Comparison of ENCODE assay signal across 23 mouse cellular contexts in the genomic region with DNA sequence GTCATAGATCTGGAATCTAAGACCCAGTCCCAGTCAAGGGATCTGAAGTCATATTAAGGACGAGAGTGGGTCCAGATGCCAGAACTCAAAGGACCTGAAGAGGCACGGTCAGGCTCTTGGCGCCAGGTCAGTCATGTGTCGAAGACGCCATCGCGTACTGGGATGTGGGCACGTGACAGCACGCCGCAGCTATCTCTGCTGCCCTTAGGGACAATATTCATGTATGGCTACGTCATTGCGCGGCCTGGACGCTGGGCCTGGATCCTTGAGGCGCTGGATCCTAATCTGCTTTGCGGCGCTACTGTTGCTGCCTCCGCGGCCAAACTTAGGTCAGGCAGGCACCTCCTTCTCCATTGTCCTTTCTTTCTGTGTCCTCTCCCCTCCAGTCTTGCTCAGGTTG. TPM values are rescaled to one million over a fixed set of nuclear protein-coding genes. Genes with fewer than 3 reads are reported as not detected.
DNase-seq lines count a peak whose midpoint lies in the region; ATAC-seq and TF ChIP-seq lines count a peak whose summit lies in the region.
"Had no signal": no experiment of that assay in that cellular context is flagged by ENCODE, and none has a peak within 500 bp of the region (broad histone marks: within the 10 kb centered on the region; RNA-seq: fewer than 3 reads in every experiment).

A gene (plus strand): TSS at position 178 of the 400 bp plus-strand sequence.

- H3K9me3 ChIP-seq in hindbrain, embryonic 14.5 days (ENCODE audit: control insufficient read depth, low read length), result no peaks in the 10 kb centered on the region
- no peaks in the 10 kb centered on the region for H3K9me3 ChIP-seq in hindbrain, embryonic 16.5 days (ENCODE audit: control insufficient read depth, low read length)
- no peaks in the 10 kb centered on the region for H3K9me3 ChIP-seq in megakaryocyte, embryonic 14.5 days
- H3K9me3 ChIP-seq in ES-E14 (ENCODE audit: control insufficient read depth, insufficient read depth, low read depth, low read length), result no peaks in the 10 kb centered on the region
- H3K9me3 ChIP-seq: heart, embryonic 13.5 days had no signal

- no peak for ATAC-seq in hindbrain, embryonic 14.5 days (ENCODE audit: low FRiP score)
- no peak for ATAC-seq in hindbrain, embryonic 16.5 days
- no peak for ATAC-seq in megakaryocyte, adult 5-6 weeks (ENCODE audit: poor library complexity, severe bottlenecking)
- ATAC-seq: inflammation-experienced regulatory T-cells, adult 6 months; midbrain, embryonic 16.5 days had no signal

- 83% methylated on average over 19 of the region's 19 CpGs for WGBS in hindbrain, embryonic 14.5 days
- 81% methylated on average over 19 of the region's 19 CpGs for WGBS in hindbrain, embryonic 16.5 days

- peak within 1 kb of the TSS; percentile 15; the same call in 1 of the 2 replicates for H3K4me2 ChIP-seq in hindbrain, embryonic 14.5 days (replicated peaks)
- no peak within 1 kb of the TSS for H3K4me2 ChIP-seq in hindbrain, embryonic 16.5 days (ENCODE audit: low read length)
- H3K4me2 ChIP-seq: heart, embryonic 13.5 days had no signal

- intact Hi-C loops in heart, postnatal 10 days (cut with DNase I), result no loop called here
- intact Hi-C loops in left cerebral cortex, postnatal 10 days (cut with DNase I), result no loop called here

- peak; percentile 89 for DNase-seq in heart, adult 11 months
- DNase-seq in heart, postnatal 10 days, result no peak
- no peak for DNase-seq in hindbrain, embryonic 14.5 days (ENCODE audit: low spot score)
- no peak for DNase-seq in ES-E14 (ENCODE audit: low read depth, low spot score)
- DNase-seq in left cerebral cortex, postnatal 10 days (ENCODE audit: extremely low spot score in 1 of 2, low spot score in 2 of 2), result no peak
- DNase-seq: adrenal gland, postnatal 14 days; cerebellum, adult 8-10 months; gastrocnemius, postnatal 14 days; kidney, postnatal 25 days; lung, postnatal 4 days; spleen, adult 18-20 months had no signal

- H3K4me3 ChIP-seq in hindbrain, embryonic 14.5 days (replicated peaks; ENCODE audit: low read length), result no peak within 1 kb of the TSS
- H3K4me3 ChIP-seq in hindbrain, embryonic 16.5 days (ENCODE audit: low read length), result no peak within 1 kb of the TSS
- H3K4me3 ChIP-seq in megakaryocyte, embryonic 14.5 days (replicated peaks), result peak within 1 kb of the TSS; percentile 51
- peak within 1 kb of the TSS; percentile 43 to 53 for H3K4me3 ChIP-seq in ES-E14 (ENCODE audit: insufficient read depth in 1 of 2, low read depth in 1 of 2, low read length in 2 of 2, poor library complexity in 1 of 2, severe bottlenecking in 1 of 2)
- H3K4me3 ChIP-seq: heart, embryonic 13.5 days; left cerebral cortex, adult 2 months had no signal

- H3K27me3 ChIP-seq in hindbrain, embryonic 14.5 days (ENCODE audit: control insufficient read depth, insufficient read depth, low read length), result no peaks in the 10 kb centered on the region
- H3K27me3 ChIP-seq in hindbrain, embryonic 16.5 days (replicated peaks; ENCODE audit: control insufficient read depth, insufficient read depth, low read length), result no peaks in the 10 kb centered on the region
- H3K27me3 ChIP-seq in megakaryocyte, embryonic 14.5 days (replicated peaks), result peaks cover 55% of the 10 kb centered on the region

- no peaks in the 10 kb centered on the region for H3K4me1 ChIP-seq in hindbrain, embryonic 14.5 days (replicated peaks; ENCODE audit: control insufficient read depth, insufficient read depth, low read length)
- no peaks in the 10 kb centered on the region for H3K4me1 ChIP-seq in hindbrain, embryonic 16.5 days (ENCODE audit: control insufficient read depth, insufficient read depth, low read depth, low read length)
- no peaks in the 10 kb centered on the region; the same call in 1 of the 2 replicates for H3K4me1 ChIP-seq in megakaryocyte, embryonic 14.5 days
- H3K4me1 ChIP-seq in ES-E14 (ENCODE audit: control insufficient read depth in 2 of 2, insufficient read depth in 2 of 2, low read length in 2 of 2, poor library complexity in 1 of 2), result peaks cover 2 to 11% of the 10 kb centered on the region in 2 experiments; a peak in 2 of 4 replicates

- H3K9ac ChIP-seq in hindbrain, embryonic 14.5 days, result no peak within 1 kb of the TSS
- H3K9ac ChIP-seq in hindbrain, embryonic 16.5 days (ENCODE audit: low read depth, low read length), result no peak within 1 kb of the TSS
- peak within 1 kb of the TSS; percentile 24 for H3K9ac ChIP-seq in ES-E14 (ENCODE audit: insufficient read depth, low read depth, low read length, poor library complexity, severe bottlenecking)
- H3K9ac ChIP-seq: heart, embryonic 13.5 days had no signal

- in situ Hi-C loops in ES-E14 (cut with MboI; ENCODE audit: low sequenced_read_pairs in 2 of 2, unreplicated experiment in 2 of 2), result no loop called here

- H3K36me3 ChIP-seq in hindbrain, embryonic 14.5 days (replicated peaks; ENCODE audit: control insufficient read depth, insufficient read depth), result no peaks in the 10 kb centered on the region
- no peaks in the 10 kb centered on the region for H3K36me3 ChIP-seq in hindbrain, embryonic 16.5 days (ENCODE audit: control insufficient read depth, insufficient read depth, low read length)
- no peaks in the 10 kb centered on the region for H3K36me3 ChIP-seq in megakaryocyte, embryonic 14.5 days (replicated peaks; ENCODE audit: low read length)
- no peaks in the 10 kb centered on the region for H3K36me3 ChIP-seq in ES-E14 (ENCODE audit: control insufficient read depth, insufficient read depth, low read length, poor library complexity, severe bottlenecking)
- H3K36me3 ChIP-seq: heart, embryonic 13.5 days had no signal

- H3K27ac ChIP-seq in hindbrain, embryonic 14.5 days, result no peak within 1 kb of the TSS
- H3K27ac ChIP-seq in hindbrain, embryonic 16.5 days (ENCODE audit: low read depth, low read length), result no peak within 1 kb of the TSS
- H3K27ac ChIP-seq in ES-E14 (ENCODE audit: insufficient read depth, low read depth, low read length, poor library complexity, severe bottlenecking), result no peak within 1 kb of the TSS
- H3K27ac ChIP-seq: heart, embryonic 13.5 days had no signal

TF ChIP-seq in ES-E14, 5 proteins besides CTCF, POLR2A, EP300 and RAD21:
- no peak for TF ChIP-seq MAFK (IDR thresholded peaks at IDR 0.05; ENCODE audit: insufficient read depth, low read depth, low read length)
- TF ChIP-seq CHD2 (IDR thresholded peaks at IDR 0.05; ENCODE audit: low read depth, low read length), result no peak
- TF ChIP-seq ZNF384 (IDR thresholded peaks at IDR 0.05; ENCODE audit: low read depth, low read length), result no peak
- TF ChIP-seq HCFC1 (IDR thresholded peaks at IDR 0.05; ENCODE audit: borderline replicate concordance, insufficient read depth, low read length), result no peak
- TF ChIP-seq ZC3H11A (IDR thresholded peaks at IDR 0.05; ENCODE audit: borderline replicate concordance, low read depth, low read length), result no peak

RNA-seq across cellular contexts. Expression of the gene that starts here (rescaled TPM):
- total RNA-seq in heart, postnatal 10 days (2021), result not detected
- polyA plus RNA-seq in hindbrain, embryonic 14.5 days (2014; fragmentation: Nextera tagmentation; extraction: Ambion mirVana), result 0.16 TPM in 1 of 2 replicates, not detected in the other
- 0.12 and 0.29 TPM in 2 replicates for polyA plus RNA-seq in hindbrain, embryonic 16.5 days (2015; fragmentation: Nextera tagmentation; extraction: Ambion mirVana)
- not detected in 2 replicates for polyA plus RNA-seq in megakaryocyte, embryonic 14.5 days (2012; ENCODE audit: insufficient read depth, low replicate concordance)
- not detected in 2 replicates for total RNA-seq in megakaryocyte, adult 5-6 weeks (2015)
- total RNA-seq in megakaryocyte, adult 5-6 weeks (2017), result not detected in 2 replicates
- total RNA-seq in ES-E14 (2012; rRNA removed), result 0.26 and 0.54 TPM in 2 replicates
- total RNA-seq in left cerebral cortex, postnatal 10 days (2021), result under 1 TPM; 0.28 to 0.79 TPM
- total RNA-seq: adrenal gland, postnatal 14 days; CH12.LX; gastrocnemius, postnatal 14 days had no signal
- polyA plus RNA-seq: forebrain, embryonic 11.5 days; heart, embryonic 13.5 days; inflammation-experienced regulatory T-cells, adult 6 months; limb, embryonic 14.5 days; liver, embryonic 16.5 days; stomach, embryonic 14.5 days had no signal

Comparison
In these comparisons a context has a peak if more than half of its experiments do, and no peak if none do; other contexts are left out.
1. H3K4me3 ChIP-seq: peak in megakaryocyte, embryonic 14.5 days (single experiment) and ES-E14 (2 of 2); none in hindbrain, embryonic 14.5 days (single experiment) and hindbrain, embryonic 16.5 days (single experiment).